Mouse (Mus musculus) liver, embryonic 14 days (tissue): ENCODE measurements around the gene Kmt2a. TPM values are rescaled to one million over a fixed set of nuclear protein-coding genes. Genes with fewer than 3 reads are reported as not detected.

Experiments
- polyA plus RNA-seq: library from polyadenylated mRNA; depleted of rRNA; stranded (reverse); fragments of >200 nt; gene quantifications from 2 replicates; pipeline ENCODE4 v1.2.3, GENCODE M21; 2012; rRNA removed

Gene Kmt2a
- 2.0 and 3.3 TPM in 2 replicates for polyA plus RNA-seq

DNA sequence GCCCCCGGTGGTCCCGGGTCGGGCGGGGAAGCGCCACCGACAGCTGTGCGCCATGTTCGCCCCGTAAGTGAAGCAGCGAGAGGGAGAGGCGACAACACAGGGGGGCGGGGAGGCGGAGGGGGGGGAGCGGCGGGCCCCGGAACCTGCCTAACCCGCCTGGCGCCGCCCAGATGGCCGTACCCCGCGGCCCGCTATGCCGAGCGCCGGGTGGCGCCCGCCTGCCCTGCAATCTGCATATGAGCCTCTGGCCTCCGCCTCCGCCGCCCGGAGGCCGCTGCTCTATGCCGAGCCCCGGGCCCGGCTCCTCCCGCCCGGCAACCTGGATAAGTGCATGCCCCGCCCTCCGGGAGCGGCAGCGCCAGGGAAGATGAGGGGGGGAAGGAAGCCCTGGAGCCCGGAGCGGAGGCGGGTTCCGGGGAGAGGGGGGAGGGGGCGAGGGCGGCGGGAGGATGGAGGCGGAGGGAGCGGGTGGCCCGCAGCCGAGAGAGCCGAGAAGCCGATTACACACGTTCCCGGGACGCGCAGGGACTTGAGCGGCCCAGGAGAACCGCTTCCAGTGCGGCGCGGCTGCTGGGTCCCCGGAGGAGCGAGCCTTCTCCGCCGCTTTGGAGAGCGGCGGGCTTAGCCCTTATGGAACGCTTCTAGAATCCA, at the start of gene Kmt2a:
TSS of gene Kmt2a (minus strand) at position 76 of the 651 bp plus-strand sequence.

DNA sequence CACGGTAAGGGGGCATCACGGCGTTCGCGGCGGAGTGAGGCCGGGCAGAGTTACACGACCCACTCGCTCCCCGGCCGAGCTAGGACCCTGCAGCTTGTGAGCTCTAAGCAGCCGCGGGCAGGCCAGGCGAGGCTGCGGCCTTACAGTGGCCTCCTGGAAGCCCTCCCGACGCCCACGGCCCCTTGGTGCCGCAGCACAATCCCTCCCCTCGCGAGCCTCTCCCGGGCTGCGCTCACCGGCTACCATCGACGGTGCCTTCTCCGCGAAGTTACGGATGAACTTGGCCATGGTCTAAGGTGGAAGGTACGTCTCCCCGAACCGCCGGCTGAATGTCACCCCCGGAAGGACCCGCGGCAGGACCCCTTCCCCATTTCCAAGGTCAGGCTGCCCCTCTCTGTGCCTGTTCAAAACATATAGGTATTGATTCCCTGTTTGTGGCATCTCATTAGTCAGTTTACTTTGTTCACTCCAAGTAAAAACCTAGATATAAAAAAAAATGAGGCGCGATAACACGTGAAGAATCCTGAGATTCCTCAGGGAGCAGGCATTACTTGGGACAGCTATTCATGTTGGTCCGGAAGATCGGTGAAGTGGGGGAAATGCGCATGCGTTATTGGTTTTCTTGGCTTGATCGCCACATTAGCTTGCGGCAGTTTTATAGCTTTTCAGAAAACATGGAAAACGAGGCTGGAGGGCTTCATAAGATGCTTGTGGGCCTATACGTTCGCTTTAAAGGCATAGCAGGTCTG, 39.5 kb upstream of the Kmt2a start, which contains the start of gene Atp5l:
TSS of gene Atp5l (minus strand) at position 369 of the 749 bp plus-strand sequence.

DNA sequence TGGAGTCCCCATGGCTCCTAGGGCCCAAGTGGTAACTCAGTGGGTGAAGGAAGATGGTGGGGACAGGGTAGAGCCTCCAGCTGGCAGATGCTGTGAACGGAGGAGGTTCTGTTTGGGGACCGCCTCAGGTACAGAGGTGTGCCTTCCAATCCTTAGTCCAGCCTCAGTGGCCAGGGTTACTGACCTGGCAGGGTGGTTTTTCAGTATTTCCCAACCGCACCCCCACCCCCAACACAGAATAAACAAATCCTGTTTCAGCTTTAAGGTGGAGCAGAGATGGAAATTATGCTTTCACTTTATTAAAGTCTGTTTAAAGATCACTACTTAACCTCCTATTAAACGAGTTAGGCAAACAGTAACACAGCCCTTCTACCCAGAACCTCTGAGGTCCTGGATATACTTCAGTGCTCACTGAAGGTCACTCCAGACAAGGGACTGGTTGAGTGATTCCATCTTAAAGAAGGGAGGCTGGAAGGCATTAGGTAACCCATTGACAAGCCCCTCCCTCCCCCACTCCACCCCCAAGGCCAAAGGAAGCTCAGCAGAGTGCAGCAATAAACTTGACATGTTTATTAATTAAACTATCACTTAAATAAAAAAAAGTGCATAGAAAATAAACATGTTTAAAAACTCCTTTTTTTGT, 78.2 kb downstream of the Kmt2a start, which contains the start of gene Ttc36:
TSS of gene Ttc36 (minus strand) at position 265 of the 643 bp plus-strand sequence.

DNA sequence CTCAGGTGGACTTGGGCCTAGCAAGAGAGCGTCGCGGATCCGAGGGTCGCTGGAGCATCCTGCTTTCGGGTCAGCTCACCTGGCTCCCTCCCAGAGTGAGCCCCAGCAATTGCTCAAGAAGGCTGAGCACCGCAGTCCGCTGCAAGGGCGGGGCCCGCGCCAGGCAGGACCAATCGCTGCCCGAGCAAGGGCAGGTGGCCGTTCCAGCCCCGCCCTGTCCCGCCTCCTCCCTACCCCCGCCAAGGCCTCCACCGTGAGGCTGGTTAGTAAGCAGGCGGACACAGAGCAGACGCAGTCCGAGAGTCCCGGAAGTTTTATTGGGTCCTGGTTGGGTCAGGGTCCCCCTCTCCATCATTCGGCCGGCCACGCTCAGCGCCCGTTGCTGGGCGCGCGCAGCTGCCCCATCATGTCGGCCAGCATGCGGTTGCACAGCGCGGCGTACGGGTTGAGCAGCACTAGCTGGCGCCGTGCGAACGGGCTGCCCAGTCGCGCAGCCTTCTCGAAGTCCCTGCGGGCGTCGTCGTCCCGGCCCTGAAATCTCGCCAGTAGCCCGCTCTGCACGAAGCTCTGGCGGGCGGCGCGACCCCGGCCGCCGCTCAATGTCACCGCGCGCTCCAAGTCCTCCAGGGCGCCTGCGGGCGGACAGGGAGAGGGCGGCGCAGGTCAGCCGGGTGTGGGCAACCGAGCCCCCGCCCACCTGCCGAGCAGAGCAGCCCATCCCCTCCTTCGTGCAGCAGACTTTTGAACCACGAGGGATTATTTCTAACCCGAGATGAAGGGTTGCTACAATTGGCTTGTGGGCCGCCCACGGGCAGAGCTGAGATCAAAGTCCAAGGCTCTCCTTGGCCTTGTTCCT, 81.8 kb downstream of the Kmt2a start, which contains the start of gene Tmem25:
TSS of gene Tmem25 (minus strand) at position 206 of the 856 bp plus-strand sequence.

DNA sequence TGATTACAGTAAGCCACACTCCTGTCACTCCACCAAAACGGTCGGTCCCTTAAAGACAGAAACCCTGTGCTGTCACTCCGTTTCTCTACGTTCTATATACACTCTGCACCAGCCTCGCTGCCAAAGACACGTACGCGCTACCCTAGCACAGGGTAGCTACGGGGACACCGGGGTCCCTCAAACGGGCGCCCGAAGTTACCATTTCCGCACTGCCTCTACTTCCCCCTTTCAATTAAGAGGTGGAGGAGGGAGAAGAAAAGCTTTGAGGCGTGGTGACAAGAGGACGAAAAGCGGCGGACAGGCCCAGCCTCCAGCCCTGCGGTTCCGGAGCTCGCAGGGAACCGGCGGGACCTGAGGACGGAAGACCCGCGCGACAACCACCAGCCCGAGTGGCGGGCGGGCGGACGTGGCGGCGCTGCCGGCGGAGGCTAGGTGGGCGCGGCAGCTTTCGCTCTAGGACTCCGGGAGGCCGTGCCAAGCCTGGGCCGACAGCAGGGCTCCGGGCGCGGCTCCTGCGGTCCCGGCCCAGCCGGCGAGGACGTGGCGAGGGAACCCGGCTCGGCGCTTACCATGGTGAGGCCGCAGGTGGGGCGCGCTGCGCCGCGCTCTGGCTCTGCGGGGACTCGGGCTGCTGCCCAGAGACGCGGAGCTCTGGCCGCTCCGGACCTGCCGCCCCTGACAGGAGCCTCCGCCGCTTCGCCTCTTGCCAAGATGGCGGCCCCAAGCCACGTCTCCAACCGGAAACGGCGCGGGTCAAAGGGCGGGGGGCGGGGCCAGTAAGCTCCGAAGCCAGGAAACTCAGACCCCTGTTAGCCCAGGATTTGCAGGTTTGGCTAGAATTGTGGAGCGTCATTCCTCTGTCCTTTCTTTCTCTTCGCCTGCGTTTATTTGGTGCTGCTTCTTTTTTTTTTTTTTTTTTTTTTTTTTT, 113.7 kb downstream of the Kmt2a start, which contains the start of the genes Arcn1 and Ift46:
TSS of gene Arcn1 (minus strand) at position 745 of the 928 bp plus-strand sequence.
TSS of gene Ift46 (plus strand) at position 808 of the 928 bp plus-strand sequence.

Other genes with a start within 250 kb of the Kmt2a start
- not detected in 2 replicates for gene Treh, start 208.1 kb downstream of the Kmt2a start, polyA plus RNA-seq
- gene Phldb1, start 146.1 kb downstream of the Kmt2a start, polyA plus RNA-seq: 2.3 and 2.6 TPM in 2 replicates
- 36.2 and 38.3 TPM in 2 replicates for gene Arcn1, start 113.5 kb downstream of the Kmt2a start, polyA plus RNA-seq
- gene Ift46, start 113.4 kb downstream of the Kmt2a start, polyA plus RNA-seq: 12.3 and 18.5 TPM in 2 replicates
- gene Tmem25, start 82.0 kb downstream of the Kmt2a start, polyA plus RNA-seq: 3.3 and 4.6 TPM in 2 replicates
- gene Ttc36, start 78.2 kb downstream of the Kmt2a start, polyA plus RNA-seq: 32.0 and 36.6 TPM in 2 replicates
- 404 and 423 TPM in 2 replicates for gene Atp5l, start 39.4 kb upstream of the Kmt2a start, polyA plus RNA-seq
- gene Ube4a, start 84.3 kb upstream of the Kmt2a start, polyA plus RNA-seq: 6.4 and 9.6 TPM in 2 replicates
- 0.09 and 0.17 TPM in 2 replicates for gene Cd3g, start 99.1 kb upstream of the Kmt2a start, polyA plus RNA-seq
- 0.01 and 0.02 TPM in 2 replicates for gene Cd3d, start 100.5 kb upstream of the Kmt2a start, polyA plus RNA-seq
- not detected in 2 replicates for gene Cd3e, start 128.3 kb upstream of the Kmt2a start, polyA plus RNA-seq
- gene Mpzl2, start 158.5 kb upstream of the Kmt2a start, polyA plus RNA-seq: 4.8 and 5.3 TPM in 2 replicates
- gene Mpzl3, start 173.9 kb upstream of the Kmt2a start, polyA plus RNA-seq: 0.43 and 0.51 TPM in 2 replicates
- gene Jaml, start 197.9 kb upstream of the Kmt2a start, polyA plus RNA-seq: 0.06 and 0.07 TPM in 2 replicates
- 0.14 and 0.16 TPM in 2 replicates for gene Scn2b, start 236.5 kb upstream of the Kmt2a start, polyA plus RNA-seq